ENCODE assay signal across 14 mouse cellular contexts in the genomic region with DNA sequence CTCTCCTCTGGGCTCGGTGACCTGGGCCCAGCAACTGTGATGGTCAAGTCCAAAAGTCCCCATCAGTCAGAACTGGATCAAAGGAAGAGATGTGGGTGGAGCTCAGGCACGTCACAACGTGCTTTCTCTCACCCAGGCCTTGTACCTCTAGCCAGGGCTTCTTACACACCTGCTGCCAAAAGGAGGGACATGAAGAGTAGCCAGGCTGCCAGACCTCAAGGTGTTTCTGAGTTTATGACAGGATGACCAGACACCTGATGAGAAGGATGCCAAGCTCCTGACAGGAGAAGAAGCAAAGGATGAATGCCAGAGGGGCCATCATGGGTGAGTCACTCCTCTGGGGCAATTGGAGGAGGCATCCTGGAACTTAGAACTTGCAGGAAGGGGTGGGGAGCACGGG.
A peak's percentile ranks its signal among the peaks of the same experiment; 100 is the strongest.
DNase-seq lines count a peak whose midpoint lies in the region; ATAC-seq and TF ChIP-seq lines count a peak whose summit lies in the region.
"Had no signal": no experiment of that assay in that cellular context is flagged by ENCODE, and none has a peak within 500 bp of the region (broad histone marks: within the 10 kb centered on the region; RNA-seq: fewer than 3 reads in every experiment).

No protein-coding gene starts in this region.

- ATAC-seq in heart, embryonic 13.5 days (ENCODE audit: extremely low read depth, insufficient number of reproducible peaks, low FRiP score, low TSS enrichment): no peak
- no peak for ATAC-seq in liver, postnatal 0 days
- no peak for ATAC-seq in liver, embryonic 12.5 days
- ATAC-seq in embryonic facial prominence, embryonic 12.5 days (ENCODE audit: insufficient number of reproducible peaks, insufficient read depth, low FRiP score, low TSS enrichment): no peak
- no peak for ATAC-seq in limb, embryonic 12.5 days (ENCODE audit: insufficient number of reproducible peaks, insufficient read depth, low FRiP score, low TSS enrichment, low read depth)

- H3K27ac ChIP-seq in heart, embryonic 13.5 days (replicated peaks): peak overlapping the region; percentile 89
- H3K27ac ChIP-seq in liver, postnatal 0 days (ENCODE audit: low read depth): peak overlapping the region; percentile 48; the same call in 1 of the 2 replicates
- no peak overlapping the region for H3K27ac ChIP-seq in liver, embryonic 12.5 days
- peak overlapping the region; percentile 88 for H3K27ac ChIP-seq in embryonic facial prominence, embryonic 12.5 days
- H3K27ac ChIP-seq in limb, embryonic 12.5 days: peak overlapping the region; percentile 82; the same call in 1 of the 2 replicates
- H3K27ac ChIP-seq: hindbrain, embryonic 14.5 days had no signal

- TF ChIP-seq EP300 in liver, postnatal 0 days (IDR thresholded peaks at IDR 0.05; ENCODE audit: low read depth): no peak

- no peak overlapping the region for H3K4me3 ChIP-seq in heart, embryonic 13.5 days
- no peak overlapping the region for H3K4me3 ChIP-seq in liver, postnatal 0 days (ENCODE audit: low read depth, low read length)
- no peak overlapping the region for H3K4me3 ChIP-seq in liver, embryonic 12.5 days
- no peak overlapping the region for H3K4me3 ChIP-seq in embryonic facial prominence, embryonic 12.5 days
- H3K4me3 ChIP-seq in limb, embryonic 12.5 days (replicated peaks): no peak overlapping the region
- H3K4me3 ChIP-seq: myocyte had no signal

- H3K4me2 ChIP-seq in heart, embryonic 13.5 days: no peak overlapping the region
- no peak overlapping the region for H3K4me2 ChIP-seq in liver, postnatal 0 days (ENCODE audit: low read depth, low read length)
- H3K4me2 ChIP-seq in liver, embryonic 12.5 days: no peak overlapping the region
- H3K4me2 ChIP-seq in embryonic facial prominence, embryonic 12.5 days (replicated peaks): no peak overlapping the region
- H3K4me2 ChIP-seq in limb, embryonic 12.5 days: no peak overlapping the region
- H3K4me2 ChIP-seq: hindbrain, embryonic 14.5 days; midbrain, embryonic 11.5 days had no signal

- H3K4me1 ChIP-seq in heart, embryonic 13.5 days: peaks cover 42% of the 10 kb centered on the region
- no peaks in the 10 kb centered on the region; the same call in 1 of the 2 replicates for H3K4me1 ChIP-seq in liver, postnatal 0 days (ENCODE audit: insufficient read depth)
- H3K4me1 ChIP-seq in liver, embryonic 12.5 days: peaks cover 29% of the 10 kb centered on the region; the same call in 1 of the 2 replicates
- H3K4me1 ChIP-seq in embryonic facial prominence, embryonic 12.5 days: peaks cover 70% of the 10 kb centered on the region
- peaks cover 84% of the 10 kb centered on the region for H3K4me1 ChIP-seq in limb, embryonic 12.5 days (replicated peaks)

- no peak for TF ChIP-seq CTCF in liver, postnatal 0 days (IDR thresholded peaks at IDR 0.05; ENCODE audit: low read depth)

- no peaks in the 10 kb centered on the region for H3K9me3 ChIP-seq in heart, embryonic 13.5 days
- no peaks in the 10 kb centered on the region for H3K9me3 ChIP-seq in liver, postnatal 0 days (ENCODE audit: low read length)
- no peaks in the 10 kb centered on the region for H3K9me3 ChIP-seq in liver, embryonic 12.5 days (replicated peaks)
- H3K9me3 ChIP-seq in embryonic facial prominence, embryonic 12.5 days: no peaks in the 10 kb centered on the region
- H3K9me3 ChIP-seq in limb, embryonic 12.5 days: no peaks in the 10 kb centered on the region

- no peak for DNase-seq in heart, postnatal 4 days
- DNase-seq in liver, postnatal 0 days: no peak
- no peak for DNase-seq in adipocyte (ENCODE audit: low spot score)
- DNase-seq in urinary bladder, postnatal 4 days (ENCODE audit: low spot score in 2 of 2): no peak
- DNase-seq: cerebellum, adult 8-10 months; embryo, embryonic 11 days; layer of hippocampus, postnatal 36 days had no signal

- no peaks in the 10 kb centered on the region for H3K36me3 ChIP-seq in heart, embryonic 13.5 days
- no peaks in the 10 kb centered on the region for H3K36me3 ChIP-seq in liver, postnatal 0 days (replicated peaks; ENCODE audit: insufficient read depth, low read length)
- H3K36me3 ChIP-seq in liver, embryonic 12.5 days: no peaks in the 10 kb centered on the region
- H3K36me3 ChIP-seq in embryonic facial prominence, embryonic 12.5 days: no peaks in the 10 kb centered on the region
- H3K36me3 ChIP-seq in limb, embryonic 12.5 days: no peaks in the 10 kb centered on the region

- 67% methylated on average over 4 of the region's 4 CpGs for WGBS in heart, embryonic 13.5 days
- WGBS in liver, postnatal 0 days (ENCODE audit: insufficient replicate concordance): 47% methylated on average over 4 of the region's 4 CpGs
- 52% methylated on average over 4 of the region's 4 CpGs for WGBS in liver, embryonic 12.5 days (ENCODE audit: insufficient replicate concordance)
- 72% methylated on average over 4 of the region's 4 CpGs for WGBS in embryonic facial prominence, embryonic 12.5 days
- WGBS in limb, embryonic 12.5 days: 62% methylated on average over 4 of the region's 4 CpGs

- no peak overlapping the region for H3K9ac ChIP-seq in heart, embryonic 13.5 days
- H3K9ac ChIP-seq in liver, postnatal 0 days (replicated peaks): no peak overlapping the region
- H3K9ac ChIP-seq in liver, embryonic 12.5 days: no peak overlapping the region
- H3K9ac ChIP-seq in embryonic facial prominence, embryonic 12.5 days: no peak overlapping the region
- H3K9ac ChIP-seq in limb, embryonic 12.5 days (replicated peaks): no peak overlapping the region
- H3K9ac ChIP-seq: hindbrain, embryonic 14.5 days had no signal

- no peaks in the 10 kb centered on the region for H3K27me3 ChIP-seq in heart, embryonic 13.5 days (replicated peaks)
- H3K27me3 ChIP-seq in liver, postnatal 0 days (ENCODE audit: insufficient read depth, low read length): no peaks in the 10 kb centered on the region
- H3K27me3 ChIP-seq in liver, embryonic 12.5 days (replicated peaks): no peaks in the 10 kb centered on the region
- no peaks in the 10 kb centered on the region for H3K27me3 ChIP-seq in embryonic facial prominence, embryonic 12.5 days
- no peaks in the 10 kb centered on the region for H3K27me3 ChIP-seq in limb, embryonic 12.5 days
